7 mouse cellular contexts compared by ENCODE assay signal in the genomic region with DNA sequence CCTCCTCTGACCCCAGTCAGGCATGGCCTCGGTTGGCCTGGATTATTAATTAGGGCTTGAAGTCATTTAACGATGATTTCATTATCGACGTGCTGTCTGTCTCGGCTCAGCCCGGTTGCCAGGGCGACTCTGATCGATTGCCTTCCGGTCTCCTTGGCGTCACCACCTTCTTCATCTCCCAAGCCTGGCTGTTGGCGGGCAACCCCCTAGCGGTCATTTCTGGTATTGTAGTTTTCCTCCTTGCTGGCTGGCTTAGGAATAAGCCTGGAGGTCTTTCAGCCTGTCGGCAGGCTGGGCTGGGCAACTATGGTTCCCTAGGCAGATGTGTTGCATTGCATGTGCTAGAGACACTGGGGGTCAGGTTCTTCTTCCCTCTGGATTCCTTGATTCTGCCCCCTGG. TPM values are rescaled to one million over a fixed set of nuclear protein-coding genes. Genes with fewer than 3 reads are reported as not detected.
DNase-seq lines count a peak whose midpoint lies in the region; ATAC-seq and TF ChIP-seq lines count a peak whose summit lies in the region.

No protein-coding gene starts in this region.

- DNase-seq in 3134 (ENCODE audit: extremely low read depth, insufficient read length, low spot score): peak; percentile 35
- peak; percentile 63 to 68 for DNase-seq in B cell, adult 2 months
- DNase-seq in adrenal gland, postnatal 36 days: peak; percentile 58 to 71
- DNase-seq in kidney, adult 8-10 months: peak; percentile 22 to 47
- DNase-seq in stomach, postnatal 0 days (ENCODE audit: low spot score): peak; percentile 62

- H3K27ac ChIP-seq in stomach, postnatal 0 days (replicated peaks): no peak overlapping the region

- no peak for TF ChIP-seq EP300 in stomach, postnatal 0 days (optimal IDR thresholded peaks at IDR 0.05)

- ATAC-seq in erythroblast, adult 5-6 weeks (replicated peaks; ENCODE audit: low FRiP score, poor library complexity, severe bottlenecking): peak; percentile 76
- peak; percentile 75 for ATAC-seq in megakaryocyte-erythroid progenitor cell, adult 5-6 weeks (replicated peaks; ENCODE audit: low FRiP score, low TSS enrichment, poor library complexity, severe bottlenecking)
- peak; percentile 39; the same call in 1 of the 2 replicates for ATAC-seq in stomach, postnatal 0 days (ENCODE audit: low FRiP score, low TSS enrichment)

- no peaks in the 10 kb centered on the region for H3K4me1 ChIP-seq in stomach, postnatal 0 days (replicated peaks; ENCODE audit: control insufficient read depth, insufficient read depth)

- H3K4me3 ChIP-seq in stomach, postnatal 0 days (ENCODE audit: low read depth, low read length): no peak overlapping the region

- H3K27me3 ChIP-seq in stomach, postnatal 0 days (ENCODE audit: control insufficient read depth, insufficient read depth, low read length): peaks cover 4% of the 10 kb centered on the region; the same call in 1 of the 2 replicates

- no peak overlapping the region for H3K4me2 ChIP-seq in stomach, postnatal 0 days (replicated peaks; ENCODE audit: low read depth)

- no peaks in the 10 kb centered on the region for H3K36me3 ChIP-seq in stomach, postnatal 0 days (ENCODE audit: control insufficient read depth, insufficient read depth, low read length)

- no peaks in the 10 kb centered on the region for H3K9me3 ChIP-seq in stomach, postnatal 0 days (ENCODE audit: control insufficient read depth, low read length)

- peak; percentile 79 for TF ChIP-seq CTCF in stomach, postnatal 0 days (IDR thresholded peaks at IDR 0.05; ENCODE audit: low read depth)

- WGBS in stomach, postnatal 0 days: 6% methylated on average over 13 of the region's 13 CpGs

- no peak overlapping the region for H3K9ac ChIP-seq in stomach, postnatal 0 days (ENCODE audit: low read length)

RNA-seq across cellular contexts. Expression of a gene that starts 31.2 kb away (rescaled TPM):
- total RNA-seq in adrenal gland, postnatal 36 days (2021): 100 to 1,000 TPM in 1 of 2 experiments, 10 to 100 TPM in 1; 92.7 to 110 TPM
- 122 and 194 TPM in 2 replicates for total RNA-seq in erythroblast, adult 5-6 weeks (2015; ENCODE audit: low replicate concordance)
- total RNA-seq in erythroblast, adult 5-6 weeks (2017; ENCODE audit: low replicate concordance): 216 and 452 TPM in 2 replicates
- 11.3 and 14.1 TPM in 2 replicates for total RNA-seq in megakaryocyte-erythroid progenitor cell, adult 5-6 weeks (2014; fragmentation: Nextera tagmentation)
- total RNA-seq in megakaryocyte-erythroid progenitor cell, adult 5-6 weeks (2017): 12.6 and 20.3 TPM in 2 replicates
- polyA plus RNA-seq in stomach, postnatal 0 days (2015; fragmentation: Nextera tagmentation; extraction: Ambion mirVana): 25.5 and 27.6 TPM in 2 replicates

Comparison
In these comparisons a context has a peak if more than half of its experiments do, and no peak if none do; other contexts are left out.
1. RNA of a gene that starts 31.2 kb away (total RNA-seq): 122 to 452 TPM in erythroblast, adult 5-6 weeks and 92.7 to 110 TPM in adrenal gland, postnatal 36 days; 11.3 to 20.3 TPM in megakaryocyte-erythroid progenitor cell, adult 5-6 weeks; every median in the first group is over 4 times any median in the second.
2. Peak in every context shown above with its lines, with median percentiles within 50 percentile points of each other: DNase-seq and ATAC-seq.